Mouse (Mus musculus): ENCODE results near the gene Ccdc6.

DNA sequence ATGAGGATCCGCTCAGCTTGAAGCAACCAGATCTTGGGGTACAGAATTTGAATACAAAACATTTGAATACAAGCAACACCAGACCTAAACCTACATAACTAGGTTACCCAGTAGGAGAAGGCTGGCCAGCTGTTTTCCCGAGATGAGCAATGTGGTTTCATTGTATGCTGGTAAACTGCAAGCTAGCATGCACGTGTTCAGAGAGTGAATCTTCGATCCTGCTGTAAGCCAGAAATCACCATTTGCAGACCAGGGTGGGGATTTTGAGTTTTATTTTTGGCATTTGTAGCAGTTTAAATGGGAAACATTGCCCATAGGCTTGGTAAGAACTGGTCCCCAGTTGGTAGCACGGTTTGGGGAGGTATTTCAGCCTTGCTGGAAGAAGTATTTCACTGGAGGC, 13.7 kb upstream of the Ccdc6 start:
- no peak for TF ChIP-seq ELF1 (IDR thresholded peaks at IDR 0.05; ENCODE audit: low read depth, low read length)
- no peak for TF ChIP-seq TAL1 (IDR thresholded peaks at IDR 0.05; ENCODE audit: low read length)
- TF ChIP-seq CTCF (IDR thresholded peaks at IDR 0.05 in 2 of 3, conservative IDR thresholded peaks at IDR 0.05 in 1 of 3; ENCODE audit: control insufficient read depth in 1 of 3, insufficient read depth in 1 of 3, low read depth in 2 of 3, low read length in 3 of 3, poor library complexity in 1 of 3, severe bottlenecking in 1 of 3) = no peak
- TF ChIP-seq USF1 (IDR thresholded peaks at IDR 0.05; ENCODE audit: low read depth, low read length) = no peak
- TF ChIP-seq MEF2A (IDR thresholded peaks at IDR 0.05; ENCODE audit: extremely low read depth, insufficient replicate concordance, low read depth, low read length, poor library complexity, severe bottlenecking) = no peak
